Mouse (Mus musculus): ENCODE results near the gene Ints1. TPM values are rescaled to one million over a fixed set of nuclear protein-coding genes. Genes with fewer than 3 reads are reported as not detected.
A peak's percentile ranks its signal among the peaks of the same experiment; 100 is the strongest.

The Ints1 gene
- polyA plus RNA-seq, 1 experiment from 2014 or later: 21.9 TPM

DNA sequence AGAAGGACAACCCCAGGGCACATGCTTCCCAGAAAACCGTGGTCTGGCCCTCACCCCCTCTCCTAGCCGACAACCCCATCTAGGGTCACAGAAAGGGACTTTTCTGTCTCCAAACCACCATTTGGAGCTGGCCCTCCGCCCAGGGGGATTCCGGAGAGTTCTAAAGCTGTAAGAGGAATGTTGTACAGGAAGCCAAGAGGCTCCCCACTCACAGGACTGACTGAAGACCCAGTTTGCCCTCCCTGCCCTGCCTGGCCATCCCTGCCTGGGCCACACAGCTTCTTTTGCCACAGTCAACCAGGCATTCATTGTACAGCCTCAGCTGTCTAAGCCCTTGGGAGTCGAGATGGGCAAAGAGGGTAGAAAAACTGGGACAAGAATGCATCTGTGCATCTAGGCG, 56.9 kb downstream of the Ints1 start:
- H3K4me1 ChIP-seq (replicated peaks; ENCODE audit: control insufficient read depth, insufficient read depth, low read length): peaks cover 4% of the 10 kb centered on the region; the same call in 1 of the 2 replicates
- 0 out of 2 replicates have a peak overlapping the region, but pooled peaks have one; percentile 31 for H3K27ac ChIP-seq (ENCODE audit: low read length)
- no peak overlapping the region for H3K4me3 ChIP-seq (ENCODE audit: low read length)
- H3K27me3 ChIP-seq (ENCODE audit: control insufficient read depth, insufficient read depth, low read depth, low read length): no peaks in the 10 kb centered on the region
- H3K9ac ChIP-seq (ENCODE audit: low read length): peak overlapping the region; percentile 5; the same call in 1 of the 2 replicates
- 53% methylated on average over 6 of the region's 6 CpGs for WGBS
- peak; percentile 54 for ATAC-seq (ENCODE audit: low read depth)
- H3K9me3 ChIP-seq (ENCODE audit: control insufficient read depth, low read length): no peaks in the 10 kb centered on the region
- H3K4me2 ChIP-seq (ENCODE audit: low read depth, low read length): no peak overlapping the region
- no peaks in the 10 kb centered on the region for H3K36me3 ChIP-seq (ENCODE audit: control insufficient read depth, insufficient read depth, low read length)

DNA sequence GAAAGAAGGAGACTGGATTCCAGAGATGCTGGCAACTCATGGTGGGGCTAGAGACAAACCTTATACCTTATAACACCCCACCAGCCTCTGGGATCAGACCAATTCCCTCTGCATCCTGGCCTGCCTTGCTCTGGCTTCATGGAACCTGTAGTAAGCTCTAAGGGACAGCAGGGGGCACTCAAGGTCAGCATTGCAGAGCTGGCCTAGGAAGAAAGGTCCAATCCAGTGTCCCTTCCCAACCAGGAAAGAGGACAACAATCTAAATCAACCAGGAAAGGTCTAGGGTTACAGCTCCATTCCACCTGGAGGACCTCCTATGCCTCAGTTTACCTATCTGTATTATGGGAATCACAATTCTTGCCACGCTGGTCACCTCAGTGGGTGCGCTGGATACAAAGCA, 57.8 kb downstream of the Ints1 start:
- 95% methylated on average over 2 of the region's 2 CpGs for WGBS
- Histone ChIP-seq H3K9ac (ENCODE audit: low read length) (no peak overlapping the region), H3K4me1 (replicated peaks; ENCODE audit: control insufficient read depth, insufficient read depth, low read length) (peaks cover 4% of the 10 kb centered on the region; the same call in 1 of the 2 replicates), H3K36me3 (ENCODE audit: control insufficient read depth, insufficient read depth, low read length) (no peaks in the 10 kb centered on the region), H3K4me3 (ENCODE audit: low read length) (no peak overlapping the region), H3K27ac (ENCODE audit: low read length) (no peak overlapping the region), H3K27me3 (ENCODE audit: control insufficient read depth, insufficient read depth, low read depth, low read length) (no peaks in the 10 kb centered on the region), H3K4me2 (ENCODE audit: low read depth, low read length) (no peak overlapping the region), H3K9me3 (ENCODE audit: control insufficient read depth, low read length) (no peaks in the 10 kb centered on the region)
- peak; percentile 51 for ATAC-seq (ENCODE audit: low read depth)

DNA sequence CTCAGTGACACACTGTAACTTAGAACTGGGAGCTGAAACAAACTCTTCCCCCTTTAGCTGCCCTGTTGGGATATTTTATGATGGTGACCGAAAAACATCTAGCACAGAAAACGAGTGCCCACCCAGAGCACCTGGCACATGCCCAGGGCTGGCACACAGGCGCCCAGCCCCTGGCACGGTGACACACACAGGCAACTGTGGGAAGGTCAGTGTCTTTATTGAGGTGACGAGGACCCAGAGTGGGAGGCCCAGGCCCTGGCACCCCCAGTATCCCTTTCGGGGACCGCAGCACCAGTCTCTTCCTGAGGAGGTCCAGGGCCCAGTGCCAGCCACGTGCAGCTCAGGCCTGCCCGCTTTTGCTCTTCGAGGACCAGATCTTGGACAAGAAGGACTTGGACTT, 69.0 kb downstream of the Ints1 start:
- H3K4me3 ChIP-seq (ENCODE audit: low read length): no peak overlapping the region
- no peaks in the 10 kb centered on the region for H3K4me1 ChIP-seq (replicated peaks; ENCODE audit: control insufficient read depth, insufficient read depth, low read length)
- H3K36me3 ChIP-seq (ENCODE audit: control insufficient read depth, insufficient read depth, low read length): no peaks in the 10 kb centered on the region
- 89% methylated on average over 10 of the region's 10 CpGs for WGBS
- H3K27ac ChIP-seq (ENCODE audit: low read length): no peak overlapping the region
- H3K9me3 ChIP-seq (ENCODE audit: control insufficient read depth, low read length): no peaks in the 10 kb centered on the region
- ATAC-seq (ENCODE audit: low read depth): no peak
- H3K4me2 ChIP-seq (ENCODE audit: low read depth, low read length): no peak overlapping the region
- H3K27me3 ChIP-seq (ENCODE audit: control insufficient read depth, insufficient read depth, low read depth, low read length): no peaks in the 10 kb centered on the region
- H3K9ac ChIP-seq (ENCODE audit: low read length): no peak overlapping the region

DNA sequence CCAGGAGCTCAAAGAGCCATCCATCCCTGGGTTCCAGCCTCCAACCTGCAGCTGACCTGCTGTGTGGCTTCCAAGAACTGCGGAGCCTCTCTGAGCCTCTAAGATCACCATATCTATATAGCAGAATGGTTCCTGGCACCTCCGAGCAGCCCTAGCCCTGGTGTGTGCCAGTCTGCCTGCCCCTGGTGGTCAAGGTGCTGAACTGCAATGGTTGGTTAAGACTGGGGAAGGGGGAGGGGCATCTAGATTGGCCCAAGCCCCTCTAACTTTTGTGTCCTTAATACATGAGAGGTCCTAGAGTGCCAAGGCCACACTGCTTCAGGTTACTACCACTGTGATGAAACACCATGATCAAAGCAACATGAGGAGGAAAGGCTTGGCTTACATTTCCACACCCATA, 72.6 kb downstream of the Ints1 start:
- ATAC-seq (ENCODE audit: low read depth): no peak
- H3K4me2 ChIP-seq (ENCODE audit: low read depth, low read length): no peak overlapping the region
- no peak overlapping the region for H3K9ac ChIP-seq (ENCODE audit: low read length)
- H3K27me3 ChIP-seq (ENCODE audit: control insufficient read depth, insufficient read depth, low read depth, low read length): no peaks in the 10 kb centered on the region
- no peaks in the 10 kb centered on the region for H3K9me3 ChIP-seq (ENCODE audit: control insufficient read depth, low read length)
- H3K4me1 ChIP-seq (replicated peaks; ENCODE audit: control insufficient read depth, insufficient read depth, low read length): no peaks in the 10 kb centered on the region
- no peak overlapping the region for H3K4me3 ChIP-seq (ENCODE audit: low read length)
- no peaks in the 10 kb centered on the region for H3K36me3 ChIP-seq (ENCODE audit: control insufficient read depth, insufficient read depth, low read length)
- H3K27ac ChIP-seq (ENCODE audit: low read length): no peak overlapping the region
- WGBS: 60% methylated on average over 2 of the region's 2 CpGs

DNA sequence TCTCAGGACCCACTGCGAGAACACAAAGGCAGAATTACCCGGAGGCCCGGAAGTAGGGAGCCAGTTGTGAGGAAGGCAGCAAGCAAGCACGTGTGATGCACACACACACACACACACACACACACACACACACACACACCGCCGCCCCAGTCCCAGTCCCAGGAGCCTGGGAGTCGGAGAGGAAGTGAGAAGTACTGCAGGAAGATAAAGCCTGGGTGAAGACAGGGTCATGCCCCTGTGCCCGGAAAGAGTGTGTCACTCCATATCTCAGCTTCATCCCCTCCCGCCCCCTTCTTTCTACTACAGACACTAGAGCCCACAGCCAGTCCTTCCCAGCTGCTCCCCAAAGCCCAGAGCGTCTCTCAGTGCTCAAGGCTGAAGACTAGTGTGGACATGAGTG, 73.2 kb downstream of the Ints1 start:
- H3K4me2 ChIP-seq (ENCODE audit: low read depth, low read length): no peak overlapping the region
- no peak overlapping the region for H3K27ac ChIP-seq (ENCODE audit: low read length)
- ATAC-seq (ENCODE audit: low read depth): 0 out of 2 replicates have a peak, but pooled peaks have one; percentile 10
- H3K4me1 ChIP-seq (replicated peaks; ENCODE audit: control insufficient read depth, insufficient read depth, low read length): no peaks in the 10 kb centered on the region
- no peak overlapping the region for H3K4me3 ChIP-seq (ENCODE audit: low read length)
- H3K9ac ChIP-seq (ENCODE audit: low read length): no peak overlapping the region
- H3K9me3 ChIP-seq (ENCODE audit: control insufficient read depth, low read length): no peaks in the 10 kb centered on the region
- no peaks in the 10 kb centered on the region for H3K27me3 ChIP-seq (ENCODE audit: control insufficient read depth, insufficient read depth, low read depth, low read length)
- no peaks in the 10 kb centered on the region for H3K36me3 ChIP-seq (ENCODE audit: control insufficient read depth, insufficient read depth, low read length)
- WGBS: 33% methylated on average over 10 of the region's 10 CpGs

Small RNA genes within 50 kb of the gene (microRNA-seq; reads per million reads assigned to microRNA genes)
- not detected for gene Mir7037

Other genes with a start within 250 kb of the Ints1 start
- gene Uncx, start 232.2 kb downstream of the Ints1 start, polyA plus RNA-seq (2015; fragmentation: Nextera tagmentation; extraction: Ambion mirVana): 0.08 TPM in 1 of 2 replicates, not detected in the other
- gene Micall2, start 39.3 kb downstream of the Ints1 start, polyA plus RNA-seq (2015; fragmentation: Nextera tagmentation; extraction: Ambion mirVana): 3.7 and 4.0 TPM in 2 replicates
- gene Mafk, start 15.8 kb upstream of the Ints1 start, polyA plus RNA-seq (2015; fragmentation: Nextera tagmentation; extraction: Ambion mirVana): 15.3 and 16.3 TPM in 2 replicates
- gene Tmem184a, start 44.2 kb upstream of the Ints1 start, polyA plus RNA-seq (2015; fragmentation: Nextera tagmentation; extraction: Ambion mirVana): 13.9 and 14.6 TPM in 2 replicates
- gene Gm26938, start 50.7 kb upstream of the Ints1 start, polyA plus RNA-seq (2015; fragmentation: Nextera tagmentation; extraction: Ambion mirVana): not detected in 2 replicates
- 69.5 and 75.9 TPM in 2 replicates for gene Psmg3, start 51.2 kb upstream of the Ints1 start, polyA plus RNA-seq (2015; fragmentation: Nextera tagmentation; extraction: Ambion mirVana)
- gene Elfn1, start 132.3 kb upstream of the Ints1 start, polyA plus RNA-seq (2015; fragmentation: Nextera tagmentation; extraction: Ambion mirVana): 0.39 and 0.80 TPM in 2 replicates

All from lung, embryonic 16.5 days (tissue).